11 mouse cellular contexts compared by ENCODE assay signal in genomic region chr9:117031237-117031636, GRCm38 (mm10).
DNase-seq lines count a peak whose midpoint lies in the region; ATAC-seq and TF ChIP-seq lines count a peak whose summit lies in the region.
"Had no signal": no experiment of that assay in that cellular context is flagged by ENCODE, and none has a peak within 500 bp of the region (broad histone marks: within the 10 kb centered on the region; RNA-seq: fewer than 3 reads in every experiment).

No protein-coding gene starts in this region.

- DNase-seq in lung, postnatal 10 days, result no peak
- DNase-seq in heart, postnatal 0 days (ENCODE audit: low spot score), result peak; percentile 8
- no peak for DNase-seq in liver, embryonic 11.5 days (ENCODE audit: low spot score)
- no peak for DNase-seq in frontal cortex, postnatal 25 days (ENCODE audit: low spot score in 2 of 2)
- DNase-seq: cerebellum, adult 18-20 months had no signal

- no peak for TF ChIP-seq CTCF in heart, postnatal 0 days (IDR thresholded peaks at IDR 0.05; ENCODE audit: low read depth)

- no peaks in the 10 kb centered on the region for H3K9me3 ChIP-seq in hindbrain, embryonic 13.5 days
- no peaks in the 10 kb centered on the region for H3K9me3 ChIP-seq in hindbrain, embryonic 16.5 days (ENCODE audit: control insufficient read depth, low read length)
- H3K9me3 ChIP-seq in lung, embryonic 16.5 days (ENCODE audit: control insufficient read depth, low read length), result no peaks in the 10 kb centered on the region
- H3K9me3 ChIP-seq in heart, postnatal 0 days (replicated peaks; ENCODE audit: control insufficient read depth, low read length), result no peaks in the 10 kb centered on the region
- no peaks in the 10 kb centered on the region for H3K9me3 ChIP-seq in stomach, embryonic 14.5 days (ENCODE audit: control insufficient read depth, low read depth, low read length)
- H3K9me3 ChIP-seq in liver, embryonic 11.5 days (ENCODE audit: control insufficient read depth, low read length), result no peaks in the 10 kb centered on the region
- H3K9me3 ChIP-seq: forebrain, embryonic 12.5 days had no signal

- H3K4me3 ChIP-seq in hindbrain, embryonic 13.5 days, result no peak overlapping the region
- H3K4me3 ChIP-seq in hindbrain, embryonic 16.5 days (ENCODE audit: low read length), result no peak overlapping the region
- H3K4me3 ChIP-seq in lung, embryonic 16.5 days (ENCODE audit: low read length), result no peak overlapping the region
- H3K4me3 ChIP-seq in heart, postnatal 0 days (ENCODE audit: low read depth, low read length), result no peak overlapping the region
- no peak overlapping the region for H3K4me3 ChIP-seq in stomach, embryonic 14.5 days (ENCODE audit: low read depth, low read length)
- no peak overlapping the region for H3K4me3 ChIP-seq in liver, embryonic 11.5 days (ENCODE audit: low read depth, low read length)
- H3K4me3 ChIP-seq: forebrain, embryonic 12.5 days had no signal

- H3K36me3 ChIP-seq in hindbrain, embryonic 13.5 days, result no peaks in the 10 kb centered on the region
- H3K36me3 ChIP-seq in hindbrain, embryonic 16.5 days (ENCODE audit: control insufficient read depth, insufficient read depth, low read length), result no peaks in the 10 kb centered on the region
- H3K36me3 ChIP-seq in lung, embryonic 16.5 days (ENCODE audit: control insufficient read depth, insufficient read depth, low read length), result no peaks in the 10 kb centered on the region; the same call in none of the 2 replicates
- H3K36me3 ChIP-seq in heart, postnatal 0 days (replicated peaks; ENCODE audit: control insufficient read depth, insufficient read depth, low read length), result no peaks in the 10 kb centered on the region
- H3K36me3 ChIP-seq in stomach, embryonic 14.5 days (ENCODE audit: control insufficient read depth, insufficient read depth, low read length), result no peaks in the 10 kb centered on the region
- H3K36me3 ChIP-seq in liver, embryonic 11.5 days (ENCODE audit: control insufficient read depth, insufficient read depth, low read length), result no peaks in the 10 kb centered on the region
- H3K36me3 ChIP-seq: forebrain, embryonic 12.5 days had no signal

- no peak overlapping the region for H3K9ac ChIP-seq in hindbrain, embryonic 13.5 days
- H3K9ac ChIP-seq in hindbrain, embryonic 16.5 days (ENCODE audit: low read depth, low read length), result no peak overlapping the region
- no peak overlapping the region for H3K9ac ChIP-seq in lung, embryonic 16.5 days (ENCODE audit: low read length)
- no peak overlapping the region for H3K9ac ChIP-seq in heart, postnatal 0 days (replicated peaks; ENCODE audit: low read depth, low read length)
- H3K9ac ChIP-seq in stomach, embryonic 14.5 days (replicated peaks; ENCODE audit: low read depth, low read length), result no peak overlapping the region
- H3K9ac ChIP-seq in liver, embryonic 11.5 days (ENCODE audit: low read depth, low read length), result no peak overlapping the region
- H3K9ac ChIP-seq: forebrain, embryonic 12.5 days had no signal

- peaks cover 11% of the 10 kb centered on the region for H3K4me1 ChIP-seq in hindbrain, embryonic 13.5 days (replicated peaks)
- no peaks in the 10 kb centered on the region; the same call in none of the 2 replicates for H3K4me1 ChIP-seq in hindbrain, embryonic 16.5 days (ENCODE audit: control insufficient read depth, insufficient read depth, low read depth, low read length)
- peaks cover 16% of the 10 kb centered on the region for H3K4me1 ChIP-seq in lung, embryonic 16.5 days (replicated peaks; ENCODE audit: control insufficient read depth, insufficient read depth, low read length)
- peaks cover 11% of the 10 kb centered on the region for H3K4me1 ChIP-seq in heart, postnatal 0 days (ENCODE audit: control insufficient read depth, insufficient read depth)
- H3K4me1 ChIP-seq in stomach, embryonic 14.5 days (ENCODE audit: control insufficient read depth, insufficient read depth, low read length), result peaks cover 12% of the 10 kb centered on the region
- H3K4me1 ChIP-seq in liver, embryonic 11.5 days (replicated peaks; ENCODE audit: control insufficient read depth, insufficient read depth, low read length), result peaks cover 3% of the 10 kb centered on the region; the same call in 1 of the 2 replicates
- H3K4me1 ChIP-seq: forebrain, embryonic 12.5 days had no signal

- H3K27me3 ChIP-seq in hindbrain, embryonic 13.5 days, result no peaks in the 10 kb centered on the region
- H3K27me3 ChIP-seq in hindbrain, embryonic 16.5 days (replicated peaks; ENCODE audit: control insufficient read depth, insufficient read depth, low read length), result no peaks in the 10 kb centered on the region
- H3K27me3 ChIP-seq in lung, embryonic 16.5 days (ENCODE audit: control insufficient read depth, insufficient read depth, low read depth, low read length), result no peaks in the 10 kb centered on the region
- H3K27me3 ChIP-seq in heart, postnatal 0 days (ENCODE audit: control insufficient read depth, insufficient read depth, low read length), result no peaks in the 10 kb centered on the region
- H3K27me3 ChIP-seq in stomach, embryonic 14.5 days (ENCODE audit: control insufficient read depth, insufficient read depth, low read length), result no peaks in the 10 kb centered on the region
- H3K27me3 ChIP-seq in liver, embryonic 11.5 days (replicated peaks; ENCODE audit: control insufficient read depth, insufficient read depth, low read length), result no peaks in the 10 kb centered on the region
- H3K27me3 ChIP-seq: CH12.LX; forebrain, embryonic 12.5 days had no signal

- TF ChIP-seq EP300 in heart, postnatal 0 days (IDR thresholded peaks at IDR 0.05; ENCODE audit: low read depth), result no peak

- no peak overlapping the region for H3K4me2 ChIP-seq in hindbrain, embryonic 13.5 days
- no peak overlapping the region for H3K4me2 ChIP-seq in hindbrain, embryonic 16.5 days (ENCODE audit: low read length)
- no peak overlapping the region for H3K4me2 ChIP-seq in lung, embryonic 16.5 days (ENCODE audit: low read depth, low read length)
- peak overlapping the region; percentile 46 for H3K4me2 ChIP-seq in heart, postnatal 0 days (ENCODE audit: low read depth, low read length)
- no peak overlapping the region for H3K4me2 ChIP-seq in stomach, embryonic 14.5 days (replicated peaks; ENCODE audit: low read depth, low read length)
- H3K4me2 ChIP-seq in liver, embryonic 11.5 days, result no peak overlapping the region
- H3K4me2 ChIP-seq: forebrain, embryonic 12.5 days had no signal

- WGBS in hindbrain, embryonic 13.5 days, result 71% methylated on average over 11 of the region's 11 CpGs
- 51% methylated on average over 11 of the region's 11 CpGs for WGBS in hindbrain, embryonic 16.5 days
- 39% methylated on average over 11 of the region's 11 CpGs for WGBS in lung, embryonic 16.5 days
- 22% methylated on average over 11 of the region's 11 CpGs for WGBS in heart, postnatal 0 days
- 47% methylated on average over 11 of the region's 11 CpGs for WGBS in stomach, embryonic 14.5 days
- WGBS in liver, embryonic 11.5 days, result 55% methylated on average over 11 of the region's 11 CpGs

- no peak for ATAC-seq in hindbrain, embryonic 13.5 days (ENCODE audit: low FRiP score)
- no peak for ATAC-seq in hindbrain, embryonic 16.5 days
- ATAC-seq in lung, embryonic 16.5 days (ENCODE audit: low read depth), result peak; percentile 58; the same call in 1 of the 2 replicates
- no peak for ATAC-seq in heart, postnatal 0 days (ENCODE audit: insufficient read depth, low read depth)
- ATAC-seq in stomach, embryonic 14.5 days (ENCODE audit: insufficient number of reproducible peaks, insufficient read depth, low FRiP score, low read depth), result no peak
- no peak for ATAC-seq in liver, embryonic 11.5 days (replicated peaks; ENCODE audit: low FRiP score)

- peak overlapping the region; percentile 60 for H3K27ac ChIP-seq in hindbrain, embryonic 13.5 days
- no peak overlapping the region for H3K27ac ChIP-seq in hindbrain, embryonic 16.5 days (ENCODE audit: low read depth, low read length)
- H3K27ac ChIP-seq in lung, embryonic 16.5 days (ENCODE audit: low read length), result peak overlapping the region; percentile 54
- H3K27ac ChIP-seq in heart, postnatal 0 days (ENCODE audit: low read depth), result peak overlapping the region; percentile 27
- peak overlapping the region; percentile 40; the same call in 1 of the 2 replicates for H3K27ac ChIP-seq in stomach, embryonic 14.5 days (ENCODE audit: low read length)
- H3K27ac ChIP-seq in liver, embryonic 11.5 days (ENCODE audit: low read depth, low read length), result no peak overlapping the region
- H3K27ac ChIP-seq: forebrain, embryonic 12.5 days had no signal

Comparison
In these comparisons a context has a peak if more than half of its experiments do, and no peak if none do; other contexts are left out.
1. H3K27ac ChIP-seq: peak in hindbrain, embryonic 13.5 days (single experiment), lung, embryonic 16.5 days (single experiment), heart, postnatal 0 days (single experiment) and stomach, embryonic 14.5 days (single experiment); none in hindbrain, embryonic 16.5 days (single experiment) and liver, embryonic 11.5 days (single experiment).